Mouse (Mus musculus): Measurements from ENCODE around the gene 6430531B16Rik. TPM values are rescaled to one million over a fixed set of nuclear protein-coding genes. Genes with fewer than 3 reads are reported as not detected.
A peak's percentile ranks its signal among the peaks of the same experiment; 100 is the strongest.

6430531B16Rik gene
- polyA plus RNA-seq, 1 experiment from 2014 or later, result 0.34 TPM

GRCm38 (mm10) chr7:139994202-139994601, 15.6 kb upstream of the 6430531B16Rik start:
- H3K9me3 ChIP-seq (replicated peaks; ENCODE audit: control insufficient read depth, low read length), result no peaks in the 10 kb centered on the region
- H3K9ac ChIP-seq (ENCODE audit: low read length), result no peak overlapping the region
- H3K27me3 ChIP-seq (ENCODE audit: control insufficient read depth, insufficient read depth, low read length), result no peaks in the 10 kb centered on the region
- no peak overlapping the region for H3K27ac ChIP-seq (ENCODE audit: low read length)
- H3K4me2 ChIP-seq (ENCODE audit: low read depth, low read length), result no peak overlapping the region
- H3K4me1 ChIP-seq (ENCODE audit: control insufficient read depth, insufficient read depth, low read length), result 0 out of 2 replicates have a peak, but pooled peaks cover 2% of the 10 kb centered on the region
- H3K36me3 ChIP-seq (ENCODE audit: control insufficient read depth, insufficient read depth, low read length), result 0 out of 2 replicates have a peak, but pooled peaks cover 19% of the 10 kb centered on the region
- ATAC-seq (ENCODE audit: insufficient read depth, low FRiP score), result no peak
- H3K4me3 ChIP-seq (replicated peaks; ENCODE audit: low read length), result no peak overlapping the region
- WGBS, result 65% methylated on average over 4 of the region's 4 CpGs

- no peak overlapping the region for H3K27ac ChIP-seq (ENCODE audit: low read length)
- H3K9ac ChIP-seq (ENCODE audit: low read length), result no peak overlapping the region
- H3K27me3 ChIP-seq (ENCODE audit: control insufficient read depth, insufficient read depth, low read length), result no peaks in the 10 kb centered on the region
- no peak overlapping the region for H3K4me2 ChIP-seq (ENCODE audit: low read depth, low read length)
- no peak for ATAC-seq (ENCODE audit: insufficient read depth, low FRiP score)
- H3K9me3 ChIP-seq (replicated peaks; ENCODE audit: control insufficient read depth, low read length), result no peaks in the 10 kb centered on the region
- H3K36me3 ChIP-seq (ENCODE audit: control insufficient read depth, insufficient read depth, low read length), result 0 out of 2 replicates have a peak, but pooled peaks cover 17% of the 10 kb centered on the region
- H3K4me3 ChIP-seq (replicated peaks; ENCODE audit: low read length), result no peak overlapping the region
- WGBS, result 85% methylated on average over 6 of the region's 6 CpGs
- H3K4me1 ChIP-seq (ENCODE audit: control insufficient read depth, insufficient read depth, low read length), result 0 out of 2 replicates have a peak, but pooled peaks cover 2% of the 10 kb centered on the region
Observed at GRCm38 (mm10) chr7:139993532-139993931, 15.0 kb upstream of the 6430531B16Rik start.

GRCm38 (mm10) chr7:139992406-139992805, 13.9 kb upstream of the 6430531B16Rik start, which contains the start of gene Adam8:
Adam8 (minus strand) TSS chr7:139992562.
- Histone ChIP-seq H3K9me3 (replicated peaks; ENCODE audit: control insufficient read depth, low read length) (no peaks in the 10 kb centered on the region), H3K4me2 (ENCODE audit: low read depth, low read length) (no peak within 1 kb of the TSS), H3K9ac (ENCODE audit: low read length) (no peak within 1 kb of the TSS), H3K4me1 (ENCODE audit: control insufficient read depth, insufficient read depth, low read length) (0 out of 2 replicates have a peak, but pooled peaks cover 2% of the 10 kb centered on the region), H3K36me3 (ENCODE audit: control insufficient read depth, insufficient read depth, low read length) (0 out of 2 replicates have a peak, but pooled peaks cover 9% of the 10 kb centered on the region), H3K27me3 (ENCODE audit: control insufficient read depth, insufficient read depth, low read length) (no peaks in the 10 kb centered on the region), H3K27ac (ENCODE audit: low read length) (no peak within 1 kb of the TSS), H3K4me3 (replicated peaks; ENCODE audit: low read length) (no peak within 1 kb of the TSS)
- ATAC-seq (ENCODE audit: insufficient read depth, low FRiP score), result peak; percentile 60; the same call in 1 of the 2 replicates
- WGBS, result 22% methylated on average over 7 of the region's 7 CpGs

- Histone ChIP-seq H3K27me3 (ENCODE audit: control insufficient read depth, insufficient read depth, low read length) (no peaks in the 10 kb centered on the region), H3K4me3 (replicated peaks; ENCODE audit: low read length) (no peak overlapping the region), H3K9ac (ENCODE audit: low read length) (no peak overlapping the region), H3K9me3 (replicated peaks; ENCODE audit: control insufficient read depth, low read length) (no peaks in the 10 kb centered on the region), H3K36me3 (ENCODE audit: control insufficient read depth, insufficient read depth, low read length) (no peaks in the 10 kb centered on the region), H3K27ac (ENCODE audit: low read length) (peak overlapping the region; percentile 26; the same call in 1 of the 2 replicates), H3K4me1 (ENCODE audit: control insufficient read depth, insufficient read depth, low read length) (0 out of 2 replicates have a peak, but pooled peaks cover 2% of the 10 kb centered on the region), H3K4me2 (ENCODE audit: low read depth, low read length) (no peak overlapping the region)
- 69% methylated on average over 8 of the region's 8 CpGs for WGBS
- ATAC-seq (ENCODE audit: insufficient read depth, low FRiP score), result peak; percentile 35; the same call in 1 of the 2 replicates
Observed at GRCm38 (mm10) chr7:139990864-139991394, 12.4 kb upstream of the 6430531B16Rik start.

GRCm38 (mm10) chr7:139988272-139988671, 9.7 kb upstream of the 6430531B16Rik start:
- Histone ChIP-seq H3K27ac (ENCODE audit: low read length) (no peak overlapping the region), H3K36me3 (ENCODE audit: control insufficient read depth, insufficient read depth, low read length) (no peaks in the 10 kb centered on the region), H3K4me2 (ENCODE audit: low read depth, low read length) (no peak overlapping the region), H3K4me1 (ENCODE audit: control insufficient read depth, insufficient read depth, low read length) (0 out of 2 replicates have a peak, but pooled peaks cover 2% of the 10 kb centered on the region), H3K9ac (ENCODE audit: low read length) (no peak overlapping the region), H3K27me3 (ENCODE audit: control insufficient read depth, insufficient read depth, low read length) (no peaks in the 10 kb centered on the region), H3K9me3 (replicated peaks; ENCODE audit: control insufficient read depth, low read length) (no peaks in the 10 kb centered on the region), H3K4me3 (replicated peaks; ENCODE audit: low read length) (no peak overlapping the region)
- no peak for ATAC-seq (ENCODE audit: insufficient read depth, low FRiP score)
- WGBS, result 80% methylated on average over 9 of the region's 9 CpGs

GRCm38 (mm10) chr7:139984505-139984904, 6.0 kb upstream of the 6430531B16Rik start:
- no peak overlapping the region for H3K27ac ChIP-seq (ENCODE audit: low read length)
- no peaks in the 10 kb centered on the region for H3K4me1 ChIP-seq (ENCODE audit: control insufficient read depth, insufficient read depth, low read length)
- ATAC-seq (ENCODE audit: insufficient read depth, low FRiP score), result no peak
- H3K9ac ChIP-seq (ENCODE audit: low read length), result no peak overlapping the region
- H3K27me3 ChIP-seq (ENCODE audit: control insufficient read depth, insufficient read depth, low read length), result no peaks in the 10 kb centered on the region
- 91% methylated on average over 11 of the region's 11 CpGs for WGBS
- no peaks in the 10 kb centered on the region for H3K9me3 ChIP-seq (replicated peaks; ENCODE audit: control insufficient read depth, low read length)
- H3K4me3 ChIP-seq (replicated peaks; ENCODE audit: low read length), result no peak overlapping the region
- H3K36me3 ChIP-seq (ENCODE audit: control insufficient read depth, insufficient read depth, low read length), result no peaks in the 10 kb centered on the region
- no peak overlapping the region for H3K4me2 ChIP-seq (ENCODE audit: low read depth, low read length)

- WGBS, result 87% methylated on average over 11 of the region's 11 CpGs
- Histone ChIP-seq H3K9ac (ENCODE audit: low read length) (no peak overlapping the region), H3K4me2 (ENCODE audit: low read depth, low read length) (no peak overlapping the region), H3K4me1 (ENCODE audit: control insufficient read depth, insufficient read depth, low read length) (peaks cover 10% of the 10 kb centered on the region; the same call in 1 of the 2 replicates), H3K36me3 (ENCODE audit: control insufficient read depth, insufficient read depth, low read length) (no peaks in the 10 kb centered on the region), H3K4me3 (replicated peaks; ENCODE audit: low read length) (no peak overlapping the region), H3K9me3 (replicated peaks; ENCODE audit: control insufficient read depth, low read length) (no peaks in the 10 kb centered on the region), H3K27me3 (ENCODE audit: control insufficient read depth, insufficient read depth, low read length) (no peaks in the 10 kb centered on the region), H3K27ac (ENCODE audit: low read length) (no peak overlapping the region)
- ATAC-seq (ENCODE audit: insufficient read depth, low FRiP score), result no peak
Observed at GRCm38 (mm10) chr7:139982058-139982457, 3.5 kb upstream of the 6430531B16Rik start.

- H3K9me3 ChIP-seq (replicated peaks; ENCODE audit: control insufficient read depth, low read length), result no peaks in the 10 kb centered on the region
- 54% methylated on average over 3 of the region's 3 CpGs for whole genome bisulfite sequencing
Observed at GRCm38 (mm10) chr7:139980778-139981177, 2.2 kb upstream of the 6430531B16Rik start.

GRCm38 (mm10) chr7:139979011-139979719, 610 bp upstream of the 6430531B16Rik start:
- Histone ChIP-seq H3K4me1 (ENCODE audit: control insufficient read depth, insufficient read depth, low read length) (peaks cover 10% of the 10 kb centered on the region; the same call in 1 of the 2 replicates), H3K4me3 (replicated peaks; ENCODE audit: low read length) (peak overlapping the region; percentile 64), H3K27ac (ENCODE audit: low read length) (no peak overlapping the region), H3K4me2 (ENCODE audit: low read depth, low read length) (peak overlapping the region; percentile 82), H3K9me3 (replicated peaks; ENCODE audit: control insufficient read depth, low read length) (no peaks in the 10 kb centered on the region), H3K27me3 (ENCODE audit: control insufficient read depth, insufficient read depth, low read length) (no peaks in the 10 kb centered on the region), H3K9ac (ENCODE audit: low read length) (peak overlapping the region; percentile 65), H3K36me3 (ENCODE audit: control insufficient read depth, insufficient read depth, low read length) (no peaks in the 10 kb centered on the region)
- 34% methylated on average over 13 of the region's 13 CpGs for WGBS
- peak; percentile 26; the same call in 1 of the 2 replicates for ATAC-seq (ENCODE audit: insufficient read depth, low FRiP score)

More at GRCm38 (mm10) chr7:139980778-139981177, 2.2 kb upstream of the 6430531B16Rik start:
- no peaks in the 10 kb centered on the region for H3K27me3 ChIP-seq (ENCODE audit: control insufficient read depth, insufficient read depth, low read length)
- ATAC-seq (ENCODE audit: insufficient read depth, low FRiP score), result no peak
- no peak overlapping the region for H3K9ac ChIP-seq (ENCODE audit: low read length)
- H3K27ac ChIP-seq (ENCODE audit: low read length), result no peak overlapping the region
- no peaks in the 10 kb centered on the region for H3K36me3 ChIP-seq (ENCODE audit: control insufficient read depth, insufficient read depth, low read length)
- H3K4me3 ChIP-seq (replicated peaks; ENCODE audit: low read length), result no peak overlapping the region
- H3K4me1 ChIP-seq (ENCODE audit: control insufficient read depth, insufficient read depth, low read length), result peaks cover 10% of the 10 kb centered on the region; the same call in 1 of the 2 replicates
- H3K4me2 ChIP-seq (ENCODE audit: low read depth, low read length), result no peak overlapping the region
